Mouse (Mus musculus) cortical plate, adult 2 months (tissue): ENCODE measurements around the gene Sod3.

Source experiments
- CTCF ChIP-seq: fragments of 200-500 bp; IDR thresholded peaks from 2 replicates; pipeline ENCODE4 v1.5.1; 2011; ENCODE audit warnings: mild to moderate bottlenecking, control low read depth, low read length; ENCODE audit not compliant: insufficient read depth; ENCODE audit errors: extremely low read depth
- POLR2A ChIP-seq: fragments of 200-500 bp; IDR thresholded peaks from 2 replicates; pipeline ENCODE4 v1.6.1; 2011; ENCODE audit warnings: mild to moderate bottlenecking, low read length, control low read depth; ENCODE audit not compliant: insufficient read depth; ENCODE audit errors: extremely low read depth

- TF ChIP-seq CTCF = no peak
- no peak for TF ChIP-seq POLR2A
Measured at GRCm38 (mm10) chr5:52335590-52335989, 28.0 kb upstream of the Sod3 start.
